Mouse (Mus musculus) naive thymus-derived CD4-positive, alpha-beta T cell, adult 2 months (primary cell): ENCODE data around the gene Colq.
A peak's percentile ranks its signal among the peaks of the same experiment; 100 is the strongest.
"Not testable (repeated sequence)": the region's sequence is repeated elsewhere in the genome, so short reads cannot be mapped to it uniquely, and the experiment has no call there.

Source experiments
- DNase-seq: peaks from one replicate; pipeline ENCODE4 v3.0.0-alpha.2; 2011; ENCODE audit warnings: low read depth

Gene Colq

GRCm38 (mm10) chr14:31591243-31591642, at the start of gene Colq:
TSS of gene Colq (minus strand) at chr14:31591343.
- DNase-seq: no peak

- no peak for DNase-seq
These were observed 49.3 kb upstream of the Colq start, which contains the start of gene Gm49387 for GRCm38 (mm10) chr14:31640346-31640889. TSS of gene Gm49387 (minus strand) at chr14:31640878.

GRCm38 (mm10) chr14:31630677-31631076, 39.5 kb upstream of the Colq start:
- no peak for DNase-seq

- no peak for DNase-seq
These were observed 31.6 kb upstream of the Colq start for GRCm38 (mm10) chr14:31622748-31623147.

GRCm38 (mm10) chr14:31620591-31621223, 29.6 kb upstream of the Colq start:
- DNase-seq: no peak

- DNase-seq: no peak
These were observed 26.9 kb upstream of the Colq start for GRCm38 (mm10) chr14:31617997-31618396.

GRCm38 (mm10) chr14:31617204-31617603, 26.1 kb upstream of the Colq start:
- DNase-seq: no peak

GRCm38 (mm10) chr14:31613671-31614070, 22.5 kb upstream of the Colq start:
- no peak for DNase-seq

GRCm38 (mm10) chr14:31611986-31612385, 20.8 kb upstream of the Colq start:
- no peak for DNase-seq

- peak; percentile 16 for DNase-seq
These were observed 14.4 kb upstream of the Colq start for GRCm38 (mm10) chr14:31605514-31605913.

GRCm38 (mm10) chr14:31604916-31605315, 13.8 kb upstream of the Colq start:
- peak; percentile 25 for DNase-seq

GRCm38 (mm10) chr14:31602616-31602979, 11.5 kb upstream of the Colq start:
- DNase-seq: not testable (repeated sequence)

- no peak for DNase-seq
These were observed 10.9 kb upstream of the Colq start for GRCm38 (mm10) chr14:31601908-31602615.

GRCm38 (mm10) chr14:31597446-31597845, 6.3 kb upstream of the Colq start:
- no peak for DNase-seq

- no peak for DNase-seq
These were observed 5.3 kb upstream of the Colq start for GRCm38 (mm10) chr14:31596408-31596807.

GRCm38 (mm10) chr14:31594693-31595092, 3.5 kb upstream of the Colq start:
- DNase-seq: no peak

GRCm38 (mm10) chr14:31593036-31593435, 1.9 kb upstream of the Colq start:
- no peak for DNase-seq

GRCm38 (mm10) chr14:31586451-31586850, 4.7 kb downstream of the Colq start:
- DNase-seq: no peak

GRCm38 (mm10) chr14:31583082-31583481, 8.1 kb downstream of the Colq start:
- no peak for DNase-seq

GRCm38 (mm10) chr14:31577966-31578735, 13.0 kb downstream of the Colq start:
- no peak for DNase-seq

GRCm38 (mm10) chr14:31576846-31577697, 14.1 kb downstream of the Colq start:
- DNase-seq: no peak

- no peak for DNase-seq
These were observed 15.3 kb downstream of the Colq start for GRCm38 (mm10) chr14:31575866-31576265.
